Mouse (Mus musculus) CH12.LX (cell line): Measurements from ENCODE around the gene Trappc11. TPM values are rescaled to one million over a fixed set of nuclear protein-coding genes. Genes with fewer than 3 reads are reported as not detected.

Source experiments
- DNase-seq: peaks from one replicate; pipeline ENCODE4 v3.0.0-alpha.2; 2013; ENCODE audit errors: extremely low read depth
- H3K27ac ChIP-seq: 2 replicates; pipeline ENCODE4 v1.5.1; 2012; ENCODE audit warnings: low read depth, mild to moderate bottlenecking, control low read depth, moderate library complexity; ENCODE audit not compliant: insufficient read depth
- H3K27me3 ChIP-seq: replicated peaks from 2 replicates; pipeline ENCODE3; 2012; ENCODE audit warnings: inconsistent platforms
- H3K36me3 ChIP-seq, 2 experiments: replicated peaks in 1 of 2; 2 replicates each; pipeline versions ENCODE3 to v1.6.1; 2012; ENCODE audit warnings: inconsistent platforms in 1 of 2, low read length in 1 of 2, mild to moderate bottlenecking in 1 of 2, mixed read lengths in 1 of 2, moderate library complexity in 1 of 2; ENCODE audit not compliant: control insufficient read depth in 1 of 2, insufficient read depth in 1 of 2
- H3K4me1 ChIP-seq, 2 experiments: 2 replicates each; pipeline ENCODE4 v1.6.1; 2012; ENCODE audit warnings: inconsistent platforms in 1 of 2, moderate library complexity in 1 of 2; ENCODE audit not compliant: insufficient read depth in 2 of 2, control insufficient read depth in 1 of 2
- H3K4me2 ChIP-seq: 2 replicates; pipeline ENCODE4 v1.6.1; 2012; ENCODE audit warnings: low read depth, mild to moderate bottlenecking, control low read depth; ENCODE audit not compliant: poor library complexity, insufficient read depth, severe bottlenecking
- H3K4me3 ChIP-seq, 3 experiments: fragments of 150-350 bp in 1 of 3; sonication (generic) in 1 of 3; replicated peaks in 1 of 3; 2 replicates each; pipeline versions ENCODE3 to v1.5.1; 2011 to 2012; ENCODE audit warnings: low read depth in 2 of 3, low read length in 2 of 3, mild to moderate bottlenecking in 2 of 3, moderate library complexity in 2 of 3, control low read depth in 1 of 3, improper control_type of control experiment in 1 of 3, inconsistent platforms in 1 of 3, mixed read lengths in 1 of 3; ENCODE audit not compliant: poor library complexity in 1 of 3
- H3K79me2 ChIP-seq: replicated peaks from 2 replicates; pipeline ENCODE4 v1.6.1; 2012; ENCODE audit warnings: mild to moderate bottlenecking, moderate library complexity; ENCODE audit not compliant: control insufficient read depth, poor library complexity, insufficient read depth, severe bottlenecking; ENCODE audit errors: extremely low read depth
- H3K9ac ChIP-seq: 2 replicates; pipeline ENCODE4 v1.6.1; 2012; ENCODE audit warnings: low read depth, mild to moderate bottlenecking, control low read depth, moderate library complexity; ENCODE audit not compliant: insufficient read depth
- H3K9me3 ChIP-seq: replicated peaks from 2 replicates; pipeline ENCODE3; 2012; ENCODE audit warnings: low read length, inconsistent platforms, mixed read lengths
- CHD2 ChIP-seq: IDR thresholded peaks from 2 replicates; pipeline ENCODE4 v1.6.1; 2011; ENCODE audit warnings: low read length, improper control_type of control experiment
- CTCF ChIP-seq, 2 experiments: IDR thresholded peaks in 1 of 2; conservative IDR thresholded peaks in 1 of 2; 2 replicates each; pipeline ENCODE4 v1.5.1; 2011 to 2012; ENCODE audit warnings: low read depth in 2 of 2, low read length in 2 of 2, improper control_type of control experiment in 1 of 2, inconsistent platforms in 1 of 2, mild to moderate bottlenecking in 1 of 2, moderate library complexity in 1 of 2
- E2F4 ChIP-seq: IDR thresholded peaks from 2 replicates; pipeline ENCODE4 v1.6.1; 2011; ENCODE audit warnings: low read depth, low read length, improper control_type of control experiment; ENCODE audit not compliant: insufficient replicate concordance
- EP300 ChIP-seq: IDR thresholded peaks from 2 replicates; pipeline ENCODE4 v1.6.1; 2011; ENCODE audit warnings: low read length, improper control_type of control experiment
- HCFC1 ChIP-seq: IDR thresholded peaks from 2 replicates; pipeline ENCODE4 v1.6.1; 2012; ENCODE audit warnings: low read depth, mild to moderate bottlenecking, inconsistent platforms, low read length, improper control_type of control experiment
- JUN ChIP-seq: IDR thresholded peaks from 2 replicates; pipeline ENCODE4 v1.6.1; 2011; ENCODE audit warnings: low read depth, mild to moderate bottlenecking, low read length, improper control_type of control experiment, moderate library complexity; ENCODE audit not compliant: insufficient read depth
- JUND ChIP-seq: conservative IDR thresholded peaks from 2 replicates; pipeline ENCODE4 v1.6.1; 2011; ENCODE audit warnings: low read depth, low read length, improper control_type of control experiment
- KAT2A ChIP-seq: IDR thresholded peaks from 2 replicates; pipeline ENCODE4 v1.6.1; 2012; ENCODE audit warnings: low read length, improper control_type of control experiment, inconsistent platforms; ENCODE audit not compliant: insufficient replicate concordance
- MAZ ChIP-seq: IDR thresholded peaks from 2 replicates; pipeline ENCODE4 v1.6.1; 2012; ENCODE audit warnings: low read depth, mild to moderate bottlenecking, inconsistent platforms, low read length, improper control_type of control experiment, moderate library complexity
- MEF2A ChIP-seq: IDR thresholded peaks from 2 replicates; pipeline ENCODE4 v1.6.1; 2014; ENCODE audit warnings: low read depth, mild to moderate bottlenecking, inconsistent platforms, low read length, improper control_type of control experiment, borderline replicate concordance
- MYC ChIP-seq: IDR thresholded peaks from 2 replicates; pipeline ENCODE4 v1.6.1; 2011; ENCODE audit warnings: low read depth, mild to moderate bottlenecking, improper control_type of control experiment, low read length
- NRF1 ChIP-seq: IDR thresholded peaks from 2 replicates; pipeline ENCODE4 v1.6.1; 2014; ENCODE audit warnings: low read depth, mild to moderate bottlenecking, inconsistent platforms, low read length, improper control_type of control experiment, moderate library complexity
- PAX5 ChIP-seq: IDR thresholded peaks from 2 replicates; pipeline ENCODE4 v1.6.1; 2012; ENCODE audit warnings: low read length, inconsistent platforms, mixed read lengths
- RAD21 ChIP-seq: IDR thresholded peaks from 2 replicates; pipeline ENCODE4 v1.6.1; 2011; ENCODE audit warnings: low read depth, mild to moderate bottlenecking, low read length, improper control_type of control experiment, moderate library complexity
- SMC3 ChIP-seq: IDR thresholded peaks from 2 replicates; pipeline ENCODE4 v1.6.1; 2011; ENCODE audit warnings: low read depth, low read length, improper control_type of control experiment
- TBP ChIP-seq: conservative IDR thresholded peaks from 2 replicates; pipeline ENCODE4 v1.6.1; 2011; ENCODE audit warnings: low read depth, low read length, improper control_type of control experiment
- TCF12 ChIP-seq: IDR thresholded peaks from 2 replicates; pipeline ENCODE4 v1.6.1; 2014; ENCODE audit warnings: low read depth, mild to moderate bottlenecking, inconsistent platforms, low read length, improper control_type of control experiment
- USF1 ChIP-seq: IDR thresholded peaks from 2 replicates; pipeline ENCODE4 v1.6.1; 2014; ENCODE audit warnings: low read depth, mild to moderate bottlenecking, inconsistent platforms, low read length, improper control_type of control experiment
- ZC3H11A ChIP-seq: IDR thresholded peaks from 2 replicates; pipeline ENCODE4 v1.6.1; 2012; ENCODE audit warnings: low read depth, mild to moderate bottlenecking, inconsistent platforms, low read length, improper control_type of control experiment
- ZKSCAN1 ChIP-seq: IDR thresholded peaks from 2 replicates; pipeline ENCODE4 v1.6.1; 2012; ENCODE audit warnings: low read depth, inconsistent platforms, low read length, improper control_type of control experiment, borderline replicate concordance
- ZMIZ1 ChIP-seq: IDR thresholded peaks from 2 replicates; pipeline ENCODE4 v1.6.1; 2012; ENCODE audit warnings: low read depth, mild to moderate bottlenecking, inconsistent platforms, low read length, improper control_type of control experiment
- dilution Hi-C: fragments of 300-500 bp; cut with MboI; formaldehyde crosslinking; loops from 2 replicates; pipeline ENCODE4 v1.14.3; 2020; ENCODE audit warnings: low sequenced_read_pairs; ENCODE audit not compliant: extremely low pct_unique_long_range_greater_than_20kb, extremely low pct_ligation_motif_present
- in situ Hi-C: fragments of 300-500 bp; cut with MboI; formaldehyde crosslinking; loops from 3 replicates; pipeline ENCODE4 v1.14.3; 2019; ENCODE audit warnings: low sequenced_read_pairs, low pct_ligation_motif_present, low pct_unique_long_range_greater_than_20kb, mixed read lengths
- polyA plus RNA-seq: library from polyadenylated mRNA; unstranded; fragments of >175 nt; gene quantifications from 2 replicates; pipeline ENCODE4 v1.2.1, GENCODE M21; 2012; ENCODE audit warnings: low read depth; ENCODE audit not compliant: insufficient read length
- total RNA-seq, 2 experiments: library from RNA; depleted of rRNA; stranded (reverse); fragments of 300-350 nt in 1 of 2; fragments of >200 nt in 1 of 2; gene quantifications; 2 replicates each; pipeline ENCODE4 v1.2.3; 2012 to 2014

The Trappc11 gene
- total and polyA plus RNA-seq, 3 experiments: 16.3 to 24.6 (median 20.8) TPM

DNA sequence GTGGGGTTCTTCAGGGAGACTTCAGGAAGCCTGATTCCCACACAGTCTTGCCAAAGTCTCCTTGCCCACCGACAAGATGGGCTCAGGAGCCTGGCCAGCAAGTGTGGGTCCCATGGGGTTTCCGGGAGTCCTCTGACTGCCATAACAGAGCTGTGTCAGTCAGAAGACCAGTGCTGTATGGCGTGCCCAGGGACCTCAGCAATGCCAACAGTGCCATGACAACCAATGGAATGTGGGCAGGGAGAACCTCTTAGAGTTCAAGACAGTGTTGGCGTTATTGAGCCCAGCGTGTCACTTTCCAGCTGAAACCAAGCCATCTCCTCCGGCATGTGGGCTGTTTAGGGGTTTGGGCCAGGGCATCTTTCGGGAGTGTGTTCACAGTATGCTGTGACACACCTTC, 53.2 kb downstream of the Trappc11 start:
- H3K27me3 ChIP-seq: no peaks in the 10 kb centered on the region
- no peak overlapping the region for H3K4me3 ChIP-seq
- dilution Hi-C loops: no loop called here
- H3K79me2 ChIP-seq: no peaks in the 10 kb centered on the region
- in situ Hi-C loops: no loop called here
- H3K9me3 ChIP-seq: no peaks in the 10 kb centered on the region
- H3K27ac ChIP-seq: no peak overlapping the region
- H3K9ac ChIP-seq: no peak overlapping the region
- no peak for DNase-seq
- no peak overlapping the region for H3K4me2 ChIP-seq
- TF ChIP-seq MYC: no peak
- no peak for TF ChIP-seq RAD21
- no peak for TF ChIP-seq CHD2
- TF ChIP-seq USF1: no peak
- TF ChIP-seq TBP: no peak
- TF ChIP-seq TCF12: no peak
- TF ChIP-seq MAZ: no peak
- TF ChIP-seq HCFC1: no peak
- no peak for TF ChIP-seq ZC3H11A
- no peak for TF ChIP-seq EP300
- TF ChIP-seq CTCF (conservative IDR thresholded peaks at IDR 0.05 in 1 of 2, IDR thresholded peaks at IDR 0.05 in 1 of 2; ENCODE audit: low read depth in 2 of 2, low read length in 2 of 2): no peak
- no peak for TF ChIP-seq ZKSCAN1
- TF ChIP-seq SMC3: no peak
- no peak for TF ChIP-seq JUND
- no peak for TF ChIP-seq KAT2A
- TF ChIP-seq PAX5: no peak
- TF ChIP-seq NRF1: no peak
- no peak for TF ChIP-seq MEF2A
- TF ChIP-seq E2F4: no peak
- no peak for TF ChIP-seq ZMIZ1
- H3K36me3 ChIP-seq: no peaks in the 10 kb centered on the region
- H3K4me1 ChIP-seq: no peaks in the 10 kb centered on the region

DNA sequence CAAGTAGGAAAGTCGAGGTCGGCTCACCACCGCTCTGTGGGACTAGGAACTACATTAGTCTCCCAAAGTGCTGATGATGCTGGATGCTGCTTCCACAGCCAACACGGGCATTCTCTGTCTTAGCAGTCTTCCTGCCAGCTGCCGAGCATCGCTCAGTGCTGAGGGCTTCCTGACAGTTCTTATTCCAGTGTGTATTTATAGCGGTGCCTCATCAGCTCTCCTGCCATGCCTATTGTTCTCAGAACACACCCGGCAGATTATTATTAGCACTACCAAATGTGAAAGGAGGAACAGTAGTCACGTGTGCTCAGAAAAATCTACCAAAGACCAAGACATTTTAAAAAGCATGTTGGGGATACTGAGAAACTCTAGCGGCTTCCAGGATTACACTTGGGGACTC, 71.6 kb downstream of the Trappc11 start:
- no peak for DNase-seq
- H3K27ac ChIP-seq: no peak overlapping the region
- TF ChIP-seq MYC: no peak
- no peak for TF ChIP-seq MEF2A
- no peak for TF ChIP-seq ZMIZ1
- no peak for TF ChIP-seq NRF1
- no peak for TF ChIP-seq JUN
- no peak for TF ChIP-seq TCF12
- H3K36me3 ChIP-seq: no peaks in the 10 kb centered on the region
- no peaks in the 10 kb centered on the region for H3K27me3 ChIP-seq
- H3K4me2 ChIP-seq: no peak overlapping the region
- H3K79me2 ChIP-seq: no peaks in the 10 kb centered on the region
- H3K9me3 ChIP-seq: no peaks in the 10 kb centered on the region
- no peaks in the 10 kb centered on the region for H3K4me1 ChIP-seq
- no peak overlapping the region for H3K4me3 ChIP-seq
- dilution Hi-C loops (no loop called here), in situ Hi-C loops (no loop called here)
- H3K9ac ChIP-seq: no peak overlapping the region
